Mouse (Mus musculus) spleen, postnatal 4 days (tissue): ENCODE measurements around the gene Acvr1b.

Experiments
- DNase-seq, 2 experiments: peaks; one replicate each; pipeline ENCODE4 v3.0.0; 2022; ENCODE audit warnings: low spot score in 2 of 2

Gene Acvr1b

GRCm38 (mm10) chr15:101175131-101175460 lies 1.2 kb downstream of the Acvr1b start:
- no peak for DNase-seq

DNA sequence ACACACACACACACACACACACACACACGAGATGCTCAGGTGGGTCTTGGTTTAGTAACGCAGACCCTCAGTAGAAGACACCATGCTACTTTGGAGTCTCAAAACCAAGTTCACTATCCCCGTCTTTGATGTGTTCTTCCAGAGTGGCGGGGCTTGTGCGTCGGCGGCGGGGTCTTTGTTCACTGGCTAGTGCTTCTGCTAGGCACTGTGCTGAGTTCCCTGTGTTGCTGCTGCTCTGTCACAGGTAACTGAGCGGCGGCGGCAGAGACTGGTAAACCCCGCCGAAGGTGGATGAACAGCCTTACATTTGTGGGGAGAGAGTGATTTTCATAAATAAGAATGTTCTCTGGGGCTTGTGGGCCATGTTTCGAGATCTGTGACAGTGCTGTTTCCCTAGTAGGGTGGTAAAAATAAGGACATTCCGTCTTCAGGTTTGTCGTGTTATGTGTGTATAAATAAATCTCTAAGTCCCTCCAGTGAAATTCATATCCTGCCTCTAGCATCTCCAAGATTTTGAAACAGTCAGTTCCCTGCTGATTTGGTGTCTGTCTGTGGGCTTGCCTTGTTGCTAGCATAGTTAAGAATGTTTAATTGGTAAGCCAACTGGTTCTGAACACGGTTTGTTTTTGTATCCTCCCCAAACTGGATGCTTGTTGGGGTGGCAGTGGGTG lies 1.9 kb downstream of the Acvr1b start:
- no peak for DNase-seq

- no peak for DNase-seq
Measured at GRCm38 (mm10) chr15:101176284-101176680, 2.4 kb downstream of the Acvr1b start.

DNA sequence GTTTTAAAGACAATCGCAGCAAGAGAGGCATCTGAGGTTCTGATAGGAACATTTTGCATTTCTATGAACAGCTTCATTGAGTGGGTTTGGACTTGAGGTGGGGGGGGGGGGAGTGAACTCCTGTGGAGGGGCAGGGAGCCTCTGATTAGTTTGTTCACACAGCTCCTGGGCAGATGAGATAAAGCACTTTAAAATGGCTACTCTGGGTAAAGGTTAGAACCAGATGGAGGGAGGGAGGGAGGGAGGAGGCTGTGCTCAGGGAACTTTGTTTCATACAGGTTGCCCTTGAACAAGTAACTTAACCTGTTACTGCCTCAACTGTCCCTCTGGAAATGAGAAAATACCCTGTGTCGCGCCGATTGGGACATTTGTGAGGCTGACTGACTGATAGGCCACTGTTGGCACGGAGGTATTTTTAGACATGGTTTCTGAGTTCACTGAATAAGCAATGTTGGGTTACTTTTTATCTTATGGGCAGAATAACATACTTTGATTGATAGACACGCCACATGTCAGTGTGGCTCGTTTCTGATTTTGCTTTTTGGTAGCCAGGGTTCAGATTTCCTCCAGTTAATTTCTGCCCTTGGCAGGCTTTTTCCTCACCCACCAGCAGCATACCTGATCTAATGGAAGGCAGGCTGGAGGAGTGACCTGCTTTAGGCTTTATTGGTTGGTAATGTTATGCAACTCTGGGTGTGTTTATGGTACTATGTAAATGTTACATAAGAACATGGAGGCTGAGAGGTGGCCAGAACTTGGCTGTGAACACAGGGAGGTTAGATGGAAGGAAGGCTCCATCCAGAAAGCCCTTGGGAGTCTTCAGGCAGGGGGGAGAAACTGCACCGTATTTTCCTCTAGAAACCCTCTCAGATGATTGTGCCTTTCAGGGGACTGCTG lies 3.2 kb downstream of the Acvr1b start:
- DNase-seq, result no peak

DNA sequence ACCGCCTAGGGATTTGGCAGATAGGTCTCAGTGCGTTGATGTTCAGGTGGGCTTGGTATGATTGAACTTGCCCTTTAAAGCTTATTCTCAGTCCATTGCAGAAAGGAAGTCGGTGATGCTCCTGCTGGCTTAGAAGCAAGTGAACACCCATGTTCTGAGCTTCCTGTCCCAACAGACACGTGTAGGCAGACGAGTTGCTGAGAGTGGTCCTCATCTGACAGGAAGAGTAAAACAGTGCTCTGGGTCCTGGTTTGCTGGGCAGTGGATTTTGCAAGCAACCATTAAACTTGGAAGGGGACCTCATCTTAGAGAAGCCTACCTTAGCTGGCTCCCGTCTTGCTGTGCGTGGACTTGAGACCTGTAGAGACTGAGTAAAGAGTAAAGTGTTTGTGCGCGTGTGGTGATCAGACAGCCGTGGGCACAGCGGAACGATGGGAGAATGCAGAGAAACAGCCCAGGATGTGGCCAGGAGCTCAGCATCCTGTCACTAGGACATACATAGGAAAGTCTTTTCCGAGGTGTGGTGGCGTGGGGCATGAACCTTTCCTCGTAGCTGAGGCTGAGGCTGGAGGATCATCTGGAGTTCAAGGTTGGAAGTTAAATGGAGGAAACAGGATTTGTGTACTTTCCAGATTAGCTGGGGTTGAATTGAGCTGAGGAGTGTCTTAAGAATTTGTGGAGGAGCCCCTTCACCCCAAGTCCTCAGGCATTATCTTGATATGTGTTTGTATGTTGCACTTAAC lies 6.7 kb downstream of the Acvr1b start:
- DNase-seq, result no peak

- DNase-seq, result no peak
Measured at GRCm38 (mm10) chr15:101181106-101181466, 7.2 kb downstream of the Acvr1b start.

GRCm38 (mm10) chr15:101181500-101181899 lies 7.6 kb downstream of the Acvr1b start:
- DNase-seq, result no peak

DNA sequence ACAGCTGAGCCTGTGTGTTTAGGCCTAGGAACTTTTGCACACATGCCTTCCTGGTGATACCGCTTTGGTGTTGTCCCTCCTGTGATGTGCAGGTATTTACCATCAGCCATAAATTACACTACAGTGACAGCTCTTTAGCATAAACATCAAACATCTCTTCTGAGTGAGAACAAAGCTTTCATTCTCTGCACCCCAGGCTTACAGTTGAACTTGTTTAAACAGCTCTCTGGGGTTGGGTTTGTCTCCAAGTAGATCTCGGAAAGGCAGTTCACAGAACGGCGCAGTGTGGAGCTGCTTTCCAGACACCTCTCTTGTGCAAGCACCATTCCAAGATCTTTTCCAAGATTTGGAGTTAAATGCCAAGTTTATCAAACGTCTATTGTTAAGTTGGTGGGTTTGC lies 8.8 kb downstream of the Acvr1b start:
- DNase-seq, result no peak

- no peak for DNase-seq
Measured at GRCm38 (mm10) chr15:101184300-101184699, 10.4 kb downstream of the Acvr1b start.

DNA sequence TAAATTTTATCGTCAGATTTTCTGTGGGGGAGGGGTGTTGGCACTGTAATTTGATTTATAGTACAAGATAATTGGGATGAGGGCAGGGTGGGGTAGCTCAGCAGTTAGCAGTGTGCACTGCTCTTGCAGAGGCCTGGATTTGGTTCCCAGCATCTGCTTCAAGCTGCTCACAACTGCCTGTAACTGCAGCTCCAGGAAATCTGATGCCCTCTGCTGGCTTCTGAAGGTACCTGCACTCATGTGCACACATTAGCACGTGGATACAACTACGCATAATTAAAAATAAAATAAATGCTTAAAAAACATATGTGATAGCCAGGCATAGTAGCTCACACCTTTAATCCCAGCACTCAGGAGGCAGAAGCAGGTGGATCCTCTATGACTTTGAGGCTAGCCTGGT lies 11.7 kb downstream of the Acvr1b start:
- no peak for DNase-seq

DNA sequence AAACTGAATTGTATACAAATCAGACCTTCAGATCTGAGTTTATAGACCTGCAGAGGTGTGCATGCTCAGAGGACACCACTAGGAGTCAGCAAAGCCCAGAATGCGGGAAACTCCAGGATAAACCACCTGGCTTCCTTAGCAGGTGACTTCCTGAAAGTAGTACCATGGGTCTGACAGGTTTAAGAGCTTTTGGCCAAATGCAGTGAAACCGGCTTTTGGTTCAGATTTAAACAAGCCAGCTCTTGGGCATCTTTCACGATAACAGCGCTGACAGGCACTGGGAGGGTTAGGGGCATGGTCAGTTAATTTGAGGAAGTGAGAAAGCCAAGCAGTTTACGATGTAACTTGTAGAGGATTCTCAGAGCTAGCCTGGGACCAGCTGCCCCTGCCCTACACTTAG lies 14.0 kb downstream of the Acvr1b start:
- no peak for DNase-seq

GRCm38 (mm10) chr15:101189981-101190761 lies 16.3 kb downstream of the Acvr1b start:
- no peak for DNase-seq

- no peak for DNase-seq
Measured at GRCm38 (mm10) chr15:101190762-101191150, 16.9 kb downstream of the Acvr1b start.

- DNase-seq, result peak in 1 of 2 experiments; percentile 20
Measured at GRCm38 (mm10) chr15:101191459-101192259, 17.8 kb downstream of the Acvr1b start.

GRCm38 (mm10) chr15:101192260-101192640 lies 18.4 kb downstream of the Acvr1b start:
- no peak for DNase-seq

DNA sequence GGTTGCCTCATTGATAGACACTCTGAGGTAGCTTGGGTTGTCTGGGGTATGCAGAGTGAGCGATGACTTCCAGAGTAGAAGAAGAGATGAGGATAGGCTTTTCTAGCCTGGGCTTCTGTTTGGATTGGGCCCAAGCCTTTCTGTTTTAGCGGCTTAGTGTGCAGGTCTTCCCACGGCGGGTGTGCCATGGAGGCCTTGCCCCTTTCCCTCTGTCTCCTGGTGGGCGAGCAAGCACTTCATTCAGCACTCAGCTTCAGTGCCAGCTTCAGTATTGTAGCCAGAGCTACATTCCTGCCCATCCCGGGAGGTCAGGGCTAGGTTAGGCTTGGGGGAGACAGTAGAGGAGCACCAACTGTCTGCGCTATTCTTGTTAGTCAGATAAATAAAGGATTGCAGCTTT lies 18.8 kb downstream of the Acvr1b start:
- no peak for DNase-seq

DNA sequence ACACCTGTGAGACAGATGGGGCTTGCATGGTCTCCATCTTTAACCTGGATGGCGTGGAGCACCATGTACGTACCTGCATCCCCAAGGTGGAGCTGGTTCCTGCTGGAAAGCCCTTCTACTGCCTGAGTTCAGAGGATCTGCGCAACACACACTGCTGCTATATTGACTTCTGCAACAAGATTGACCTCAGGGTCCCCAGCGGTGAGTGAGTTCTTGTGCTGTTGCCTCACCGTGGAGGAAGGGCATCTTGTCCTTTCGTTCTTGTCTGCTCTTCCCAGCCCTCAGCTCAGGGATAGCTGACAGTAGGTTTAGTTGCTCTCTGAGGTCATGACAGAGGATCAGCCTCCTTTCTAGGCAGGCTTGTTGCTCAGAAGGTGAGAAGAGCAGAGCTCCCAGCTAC lies 20.1 kb downstream of the Acvr1b start:
- no peak for DNase-seq

GRCm38 (mm10) chr15:101194951-101195823 lies 21.3 kb downstream of the Acvr1b start:
- no peak for DNase-seq

DNA sequence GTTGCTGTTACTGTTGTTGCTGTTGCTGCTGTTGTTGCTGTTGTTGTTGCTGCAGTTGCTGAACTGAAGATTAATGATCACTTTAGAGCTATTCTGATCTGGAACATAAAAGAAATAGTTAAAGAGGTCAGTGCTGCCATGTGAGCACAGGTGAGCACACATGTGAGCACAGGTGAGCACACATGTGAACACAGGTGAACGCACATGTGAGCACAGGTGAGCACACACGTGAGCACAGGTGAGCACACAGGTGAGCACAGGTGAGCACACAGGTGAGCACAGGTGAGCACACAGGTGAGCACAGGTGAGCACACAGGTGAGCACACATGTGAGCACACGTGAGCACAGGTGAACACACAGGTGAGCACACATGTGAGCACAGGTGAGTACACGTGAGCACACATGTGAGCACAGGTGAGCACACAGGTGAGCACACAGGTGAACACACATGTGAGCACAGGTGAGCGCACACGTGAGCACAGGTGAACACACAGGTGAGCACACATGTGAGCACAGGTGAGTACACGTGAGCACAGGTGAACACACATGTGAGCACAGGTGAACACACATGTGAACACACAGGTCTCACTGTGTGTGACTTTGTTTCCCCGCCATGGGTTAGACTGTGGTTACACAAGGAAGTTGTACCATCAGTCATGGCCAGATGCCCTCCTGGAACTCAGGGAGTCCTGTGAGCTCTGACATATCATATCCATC lies 22.4 kb downstream of the Acvr1b start:
- DNase-seq, result no peak
